ENCODE assay signal across 13 mouse cellular contexts in genomic region chr10:43120688-43121450, GRCm38 (mm10). TPM values are rescaled to one million over a fixed set of nuclear protein-coding genes. Genes with fewer than 3 reads are reported as not detected.
DNase-seq lines count a peak whose midpoint lies in the region; ATAC-seq and TF ChIP-seq lines count a peak whose summit lies in the region.
"Had no signal": no experiment of that assay in that cellular context is flagged by ENCODE, and none has a peak within 500 bp of the region (broad histone marks: within the 10 kb centered on the region; RNA-seq: fewer than 3 reads in every experiment).

No protein-coding gene starts in this region.

- no peak overlapping the region for H3K4me2 ChIP-seq in hindbrain, postnatal 0 days (ENCODE audit: low read depth, low read length)
- no peak overlapping the region for H3K4me2 ChIP-seq in hindbrain, embryonic 11.5 days (replicated peaks; ENCODE audit: low read depth, low read length)
- H3K4me2 ChIP-seq: midbrain, embryonic 12.5 days had no signal

- H3K4me3 ChIP-seq in hindbrain, postnatal 0 days (ENCODE audit: low read length), result no peak overlapping the region
- H3K4me3 ChIP-seq in hindbrain, embryonic 11.5 days (ENCODE audit: low read depth, low read length), result no peak overlapping the region
- H3K4me3 ChIP-seq in thymus, adult 2 months (ENCODE audit: control insufficient read depth, insufficient read depth, low read length), result no peak overlapping the region
- H3K4me3 ChIP-seq: midbrain, embryonic 12.5 days had no signal

- peak overlapping the region; percentile 7; the same call in 1 of the 2 replicates for H3K27ac ChIP-seq in hindbrain, postnatal 0 days
- no peak overlapping the region for H3K27ac ChIP-seq in hindbrain, embryonic 11.5 days (ENCODE audit: low read depth, low read length)
- H3K27ac ChIP-seq in thymus, adult 2 months (ENCODE audit: control insufficient read depth, insufficient read depth, low read length), result no peak overlapping the region

- H3K27me3 ChIP-seq in hindbrain, postnatal 0 days (ENCODE audit: insufficient read depth, low read length), result no peaks in the 10 kb centered on the region
- no peaks in the 10 kb centered on the region for H3K27me3 ChIP-seq in hindbrain, embryonic 11.5 days (ENCODE audit: control insufficient read depth, insufficient read depth, low read length)
- no peaks in the 10 kb centered on the region for H3K27me3 ChIP-seq in thymus, adult 2 months (ENCODE audit: control insufficient read depth, insufficient read depth, low read length)
- H3K27me3 ChIP-seq: midbrain, embryonic 12.5 days had no signal

- H3K9ac ChIP-seq in hindbrain, postnatal 0 days (replicated peaks; ENCODE audit: low read length), result no peak overlapping the region
- H3K9ac ChIP-seq in hindbrain, embryonic 11.5 days (ENCODE audit: low read depth, low read length), result no peak overlapping the region
- H3K9ac ChIP-seq: midbrain, embryonic 12.5 days had no signal

- no peak for TF ChIP-seq CTCF in hindbrain, postnatal 0 days (IDR thresholded peaks at IDR 0.05; ENCODE audit: low read depth)
- TF ChIP-seq CTCF in thymus, adult 2 months (IDR thresholded peaks at IDR 0.05; ENCODE audit: borderline replicate concordance, control insufficient read depth, extremely low read depth, insufficient read depth, low read length, poor library complexity), result no peak

- no peaks in the 10 kb centered on the region for H3K36me3 ChIP-seq in hindbrain, postnatal 0 days (ENCODE audit: insufficient read depth, low read length)
- no peaks in the 10 kb centered on the region for H3K36me3 ChIP-seq in hindbrain, embryonic 11.5 days (ENCODE audit: control insufficient read depth, insufficient read depth, low read length)
- no peaks in the 10 kb centered on the region for H3K36me3 ChIP-seq in thymus, adult 2 months (ENCODE audit: control insufficient read depth, insufficient read depth, low read length)
- H3K36me3 ChIP-seq: midbrain, embryonic 12.5 days had no signal

- DNase-seq in hindbrain, postnatal 0 days (ENCODE audit: low spot score), result no peak
- DNase-seq in hindbrain, embryonic 11.5 days (ENCODE audit: low spot score), result no peak
- DNase-seq in 416B (ENCODE audit: low read depth) (peak; percentile 48), MEL-GATA-1-ER (ENCODE audit: extremely low read depth, low read depth) (peak; percentile 81)
- DNase-seq in embryo, embryonic 10.5 days (ENCODE audit: low spot score), result peak; percentile 47
- no peak for DNase-seq in urinary bladder, postnatal 10 days (ENCODE audit: low spot score)
- DNase-seq in thymus, adult 2 months, result no peak
- DNase-seq: heart, postnatal 4 days; right cerebral cortex, postnatal 14 days had no signal

- no peak for ATAC-seq in hindbrain, postnatal 0 days
- ATAC-seq in hindbrain, embryonic 11.5 days (ENCODE audit: low FRiP score), result no peak
- ATAC-seq: intestine, postnatal 0 days had no signal

- WGBS in hindbrain, postnatal 0 days, result 41% methylated on average over 8 of the region's 8 CpGs
- 44% methylated on average over 8 of the region's 8 CpGs for WGBS in hindbrain, embryonic 11.5 days
- 79% methylated on average over 8 of the region's 8 CpGs for WGBS in thymus, adult 2 months

- no peaks in the 10 kb centered on the region for H3K9me3 ChIP-seq in hindbrain, postnatal 0 days (ENCODE audit: low read length)
- no peaks in the 10 kb centered on the region for H3K9me3 ChIP-seq in hindbrain, embryonic 11.5 days (ENCODE audit: control insufficient read depth, low read length)
- H3K9me3 ChIP-seq: midbrain, embryonic 12.5 days had no signal

- TF ChIP-seq POLR2A in thymus, adult 2 months (IDR thresholded peaks at IDR 0.05; ENCODE audit: control insufficient read depth, extremely low read depth, insufficient read depth, low read length, poor library complexity), result no peak

- no peaks in the 10 kb centered on the region for H3K4me1 ChIP-seq in hindbrain, postnatal 0 days (ENCODE audit: insufficient read depth, low read length)
- H3K4me1 ChIP-seq in hindbrain, embryonic 11.5 days (replicated peaks; ENCODE audit: control insufficient read depth, insufficient read depth, low read length), result no peaks in the 10 kb centered on the region
- H3K4me1 ChIP-seq in thymus, adult 2 months (replicated peaks; ENCODE audit: control insufficient read depth, insufficient read depth, low read length), result no peaks in the 10 kb centered on the region

RNA-seq across cellular contexts. Expression of gene Sobp, which starts 53.5 kb away (rescaled TPM):
- total RNA-seq in hindbrain, postnatal 0 days (2014; rRNA removed), result 21.4 and 26.1 TPM in 2 replicates
- polyA plus RNA-seq in hindbrain, postnatal 0 days (2015; fragmentation: Nextera tagmentation; extraction: Ambion mirVana), result 11.9 and 13.8 TPM in 2 replicates
- 7.1 and 11.1 TPM in 2 replicates for polyA plus RNA-seq in hindbrain, embryonic 11.5 days (2014; fragmentation: Nextera tagmentation; extraction: Ambion mirVana)
- polyA plus RNA-seq in thymus, adult 2 months (2012; rRNA removed), result 0.40 and 0.45 TPM in 2 replicates
- total RNA-seq: neutrophil, adult 5-6 weeks had no signal

RNA-seq across cellular contexts. Expression of gene 9030612E09Rik, which starts 53.6 kb away (rescaled TPM):
- 0.58 and 0.73 TPM in 2 replicates for total RNA-seq in hindbrain, postnatal 0 days (2014; rRNA removed)
- polyA plus RNA-seq in hindbrain, postnatal 0 days (2015; fragmentation: Nextera tagmentation; extraction: Ambion mirVana), result 1.7 and 1.9 TPM in 2 replicates
- 1.4 and 2.0 TPM in 2 replicates for polyA plus RNA-seq in hindbrain, embryonic 11.5 days (2014; fragmentation: Nextera tagmentation; extraction: Ambion mirVana)
- polyA plus RNA-seq in thymus, adult 2 months (2012; rRNA removed), result 0.20 and 0.31 TPM in 2 replicates
- total RNA-seq: neutrophil, adult 5-6 weeks had no signal
- polyA plus RNA-seq: liver, embryonic 16.5 days had no signal

Comparison
In these comparisons a context has a peak if more than half of its experiments do, and no peak if none do; other contexts are left out.
1. DNase-seq: peak in 416B (single experiment), MEL-GATA-1-ER (single experiment) and embryo, embryonic 10.5 days (single experiment); none in hindbrain, postnatal 0 days (single experiment), hindbrain, embryonic 11.5 days (single experiment), urinary bladder, postnatal 10 days (single experiment) and thymus, adult 2 months (single experiment).